Mouse (Mus musculus): ENCODE measurements around the gene Dbi.

- TF ChIP-seq CTCF (IDR thresholded peaks at IDR 0.05; ENCODE audit: low read depth, low read length) (no peak), POLR2A (IDR thresholded peaks at IDR 0.05; ENCODE audit: insufficient read depth, low read length) (no peak)
These were observed 18.2 kb upstream of the Dbi start for GRCm38 (mm10) chr1:120138923-120139540.
